Mouse (Mus musculus): Measurements from ENCODE around the gene Zfp953.

DNA sequence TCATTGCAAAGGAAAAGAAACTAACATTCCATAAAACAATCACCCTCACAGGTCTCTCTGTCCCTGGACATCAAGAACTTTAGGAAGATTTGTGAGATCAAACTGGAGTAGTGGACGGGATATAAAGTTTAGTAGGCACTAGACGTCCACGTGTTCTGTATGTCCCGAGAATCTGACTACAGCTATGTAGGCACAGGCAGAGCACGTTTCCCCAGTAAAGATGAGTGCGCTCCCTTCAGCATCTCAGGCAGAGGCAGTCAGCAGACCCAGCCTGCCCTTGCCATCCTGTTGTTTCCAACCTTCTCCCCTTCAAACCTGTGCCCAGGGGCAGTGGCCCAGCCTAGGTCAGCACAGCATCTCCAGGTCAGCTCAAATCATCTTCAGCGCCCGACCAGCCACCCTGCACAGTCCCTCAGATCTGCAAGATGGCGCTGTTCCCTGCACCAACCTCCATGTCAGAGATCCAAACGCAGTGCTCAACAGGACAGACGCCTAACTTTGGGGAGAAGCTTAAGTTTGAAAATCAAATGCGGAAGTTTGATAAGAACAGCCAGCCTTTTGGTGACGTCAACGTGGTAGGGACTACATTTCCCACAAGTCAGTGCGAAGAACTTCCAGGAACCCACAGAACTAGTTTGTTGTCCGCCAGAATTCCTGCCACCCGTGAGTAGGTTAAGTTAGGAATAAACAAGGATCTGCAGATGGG lies 28.2 kb downstream of the Zfp953 start, which contains the start of gene Zfp595:
- peak; percentile 56 for TF ChIP-seq CTCF (conservative IDR thresholded peaks at IDR 0.05; ENCODE audit: insufficient read depth, insufficient read length, low read depth, low read length)
- no peak for TF ChIP-seq POLR2A (IDR thresholded peaks at IDR 0.05; ENCODE audit: low read depth, low read length)

Data from kidney, adult 2 months (tissue).